Mouse (Mus musculus) forebrain, embryonic 14.5 days (tissue): ENCODE data around the gene R3hdml. TPM values are rescaled to one million over a fixed set of nuclear protein-coding genes. Genes with fewer than 3 reads are reported as not detected.

Experiments used
- polyA plus RNA-seq: library from polyadenylated mRNA; unstranded; fragments of >200 nt; fragmentation: Nextera tagmentation; extraction: Ambion mirVana; gene quantifications from 2 replicates; pipeline ENCODE4 v1.2.1, GENCODE M21; 2014

The R3hdml gene
- polyA plus RNA-seq, 1 experiment from 2014 or later = not detected

Other genes starting within 250 kb of the R3hdml start
- gene Jph2, start 94.3 kb upstream of the R3hdml start, polyA plus RNA-seq = 0.08 and 0.15 TPM in 2 replicates
- gene Oser1, start 67.6 kb upstream of the R3hdml start, polyA plus RNA-seq = 83.6 and 90.3 TPM in 2 replicates
- gene Gdap1l1, start 53.8 kb upstream of the R3hdml start, polyA plus RNA-seq = 107 and 113 TPM in 2 replicates
- gene Fitm2, start 19.7 kb upstream of the R3hdml start, polyA plus RNA-seq = 8.6 and 10.4 TPM in 2 replicates
- not detected in 2 replicates for gene Hnf4a, start 14.5 kb downstream of the R3hdml start, polyA plus RNA-seq
- gene Ttpal, start 110.0 kb downstream of the R3hdml start, polyA plus RNA-seq = 44.8 and 46.7 TPM in 2 replicates
- gene Serinc3, start 152.8 kb downstream of the R3hdml start, polyA plus RNA-seq = 37.3 and 37.9 TPM in 2 replicates
- 163 and 181 TPM in 2 replicates for gene Pkig, start 166.1 kb downstream of the R3hdml start, polyA plus RNA-seq